Mouse (Mus musculus): ENCODE measurements around the gene Gria2.

DNA sequence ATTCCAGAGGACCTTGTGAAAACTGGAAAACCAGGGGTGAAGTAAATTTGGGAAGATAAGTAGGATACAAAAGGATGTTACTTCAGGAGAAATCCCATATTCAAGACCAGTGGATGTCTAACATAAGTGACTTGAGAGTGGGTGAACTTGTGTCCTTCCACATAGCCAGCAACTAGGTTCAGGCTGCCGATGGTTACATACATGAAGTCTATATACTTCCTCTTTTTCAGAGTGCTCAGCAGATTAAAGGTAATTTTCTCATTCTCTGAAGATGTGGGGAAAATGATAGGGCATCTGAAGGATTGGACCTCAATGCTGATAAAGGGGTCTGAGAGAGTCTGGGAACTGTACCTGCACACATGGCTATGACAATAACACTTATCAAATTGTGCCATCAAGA, 21.3 kb upstream of the Gria2 start:
- TF ChIP-seq CTCF (conservative IDR thresholded peaks at IDR 0.05; ENCODE audit: low read length) (no peak), POU5F1 (IDR thresholded peaks at IDR 0.05; ENCODE audit: borderline replicate concordance, low read length) (no peak)

All from E14TG2a.4 (cell line).